Mouse (Mus musculus): ENCODE measurements at regions not wholly inside any gene's neighbourhood (a gene's known extent, or its start where the extent isn't known, plus 50 kb on each side); places are given as distances from the start of the nearest gene placed in this dataset.

- DNase-seq: no peak
Measured at GRCm38 (mm10) chr2:124718985-124719384, 348.9 kb upstream of the Slc24a5 start.

GRCm38 (mm10) chr2:124719820-124720478 is 348.0 kb upstream of the Slc24a5 start:
- no peak for DNase-seq

GRCm38 (mm10) chr2:124720593-124721445 is 347.1 kb upstream of the Slc24a5 start:
- no peak for DNase-seq

- DNase-seq: no peak
Measured at GRCm38 (mm10) chr2:124724171-124724570, 343.8 kb upstream of the Slc24a5 start.

GRCm38 (mm10) chr2:124724827-124725480 is 343.0 kb upstream of the Slc24a5 start:
- DNase-seq: no peak

GRCm38 (mm10) chr2:124727979-124728378 is 339.9 kb upstream of the Slc24a5 start:
- DNase-seq: no peak

- no peak for DNase-seq
Measured at GRCm38 (mm10) chr2:124732593-124732992, 335.3 kb upstream of the Slc24a5 start.

- DNase-seq: no peak
Measured at GRCm38 (mm10) chr2:124740848-124741247, 327.1 kb upstream of the Slc24a5 start.

- no peak for DNase-seq
Measured at GRCm38 (mm10) chr2:124742964-124743363, 325.0 kb upstream of the Slc24a5 start.

- DNase-seq: no peak
Measured at GRCm38 (mm10) chr2:124745045-124745444, 322.9 kb upstream of the Slc24a5 start.

- no peak for DNase-seq
Measured at GRCm38 (mm10) chr2:124747119-124747518, 320.8 kb upstream of the Slc24a5 start.

GRCm38 (mm10) chr2:124747627-124748026 is 320.3 kb upstream of the Slc24a5 start:
- no peak for DNase-seq

GRCm38 (mm10) chr2:124751832-124752231 is 316.1 kb upstream of the Slc24a5 start:
- DNase-seq: no peak

GRCm38 (mm10) chr2:124753717-124754116 is 314.2 kb upstream of the Slc24a5 start:
- DNase-seq: no peak

GRCm38 (mm10) chr2:124755244-124755643 is 312.7 kb upstream of the Slc24a5 start:
- no peak for DNase-seq

- DNase-seq: no peak
Measured at GRCm38 (mm10) chr2:124758992-124759391, 308.9 kb upstream of the Slc24a5 start.

GRCm38 (mm10) chr2:124763650-124764049 is 304.3 kb upstream of the Slc24a5 start:
- no peak for DNase-seq

GRCm38 (mm10) chr2:124764186-124764910 is 303.6 kb upstream of the Slc24a5 start:
- DNase-seq: no peak

GRCm38 (mm10) chr2:124769267-124769967 is 298.5 kb upstream of the Slc24a5 start:
- no peak for DNase-seq

- DNase-seq: no peak
Measured at GRCm38 (mm10) chr2:124770028-124770427, 297.9 kb upstream of the Slc24a5 start.

GRCm38 (mm10) chr2:124772055-124772708 is 295.7 kb upstream of the Slc24a5 start:
- DNase-seq: no peak

Data from adrenal gland, postnatal 25 days (tissue).